Mouse (Mus musculus): ENCODE measurements around the gene Iqck. TPM values are rescaled to one million over a fixed set of nuclear protein-coding genes. Genes with fewer than 3 reads are reported as not detected.

Iqck gene
- total and polyA plus RNA-seq, 3 experiments: 0.39 to 0.68 (median 0.62) TPM

DNA sequence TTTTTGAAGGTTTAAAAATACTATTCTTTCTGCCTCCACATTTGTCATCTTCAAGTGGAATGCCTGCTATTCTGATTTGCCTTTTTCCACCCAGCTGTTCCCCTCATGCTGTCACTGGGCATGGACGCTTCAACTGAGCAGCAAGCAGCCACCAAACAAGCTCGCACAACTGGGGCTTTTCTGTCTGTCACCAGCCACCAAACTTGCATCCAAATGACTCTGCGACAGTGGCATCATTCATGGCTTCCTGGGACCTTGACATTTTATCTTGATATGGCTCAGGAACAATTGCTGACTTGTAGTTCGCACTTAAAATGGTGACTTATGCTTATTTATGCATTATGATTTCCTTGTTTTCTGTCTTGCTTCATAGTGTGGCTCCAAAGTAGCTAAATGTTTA is 29.4 kb downstream of the Iqck start:
- Histone ChIP-seq H3K27ac (ENCODE audit: insufficient read depth, low read depth) (no peak overlapping the region), H3K4me2 (ENCODE audit: insufficient read depth, low read depth, poor library complexity, severe bottlenecking) (no peak overlapping the region), H3K9me3 (replicated peaks; ENCODE audit: low read length) (no peaks in the 10 kb centered on the region), H3K79me2 (replicated peaks; ENCODE audit: control insufficient read depth, extremely low read depth, insufficient read depth, poor library complexity, severe bottlenecking) (no peaks in the 10 kb centered on the region), H3K4me3 (replicated peaks in 1 of 3; ENCODE audit: low read depth in 2 of 3, low read length in 2 of 3, poor library complexity in 1 of 3) (no peak overlapping the region), H3K36me3 (replicated peaks in 1 of 2; ENCODE audit: control insufficient read depth in 1 of 2, insufficient read depth in 1 of 2, low read length in 1 of 2) (no peaks in the 10 kb centered on the region), H3K4me1 (ENCODE audit: control insufficient read depth in 1 of 2, insufficient read depth in 2 of 2) (no peaks in the 10 kb centered on the region), H3K27me3 (replicated peaks) (no peaks in the 10 kb centered on the region), H3K9ac (ENCODE audit: insufficient read depth, low read depth) (no peak overlapping the region)
- dilution Hi-C loops (cut with MboI; ENCODE audit: extremely low pct_ligation_motif_present, extremely low pct_unique_long_range_greater_than_20kb, low sequenced_read_pairs): no loop called here
- TF ChIP-seq POLR2AphosphoS2 (IDR thresholded peaks at IDR 0.05; ENCODE audit: low read depth, low read length): no peak
- TF ChIP-seq SIN3A (IDR thresholded peaks at IDR 0.05; ENCODE audit: low read length): no peak
- no peak for TF ChIP-seq CTCF (conservative IDR thresholded peaks at IDR 0.05 in 1 of 2, IDR thresholded peaks at IDR 0.05 in 1 of 2; ENCODE audit: low read depth in 2 of 2, low read length in 2 of 2)
- TF ChIP-seq RCOR1 (conservative IDR thresholded peaks at IDR 0.05; ENCODE audit: low read depth, low read length): no peak
- no peak for TF ChIP-seq NELFE (IDR thresholded peaks at IDR 0.05; ENCODE audit: low read depth, low read length)
- TF ChIP-seq JUN (IDR thresholded peaks at IDR 0.05; ENCODE audit: insufficient read depth, low read depth, low read length): no peak
- no peak for DNase-seq (ENCODE audit: extremely low read depth)
- in situ Hi-C loops (cut with MboI; ENCODE audit: low pct_ligation_motif_present, low pct_unique_long_range_greater_than_20kb, low sequenced_read_pairs): no loop called here

DNA sequence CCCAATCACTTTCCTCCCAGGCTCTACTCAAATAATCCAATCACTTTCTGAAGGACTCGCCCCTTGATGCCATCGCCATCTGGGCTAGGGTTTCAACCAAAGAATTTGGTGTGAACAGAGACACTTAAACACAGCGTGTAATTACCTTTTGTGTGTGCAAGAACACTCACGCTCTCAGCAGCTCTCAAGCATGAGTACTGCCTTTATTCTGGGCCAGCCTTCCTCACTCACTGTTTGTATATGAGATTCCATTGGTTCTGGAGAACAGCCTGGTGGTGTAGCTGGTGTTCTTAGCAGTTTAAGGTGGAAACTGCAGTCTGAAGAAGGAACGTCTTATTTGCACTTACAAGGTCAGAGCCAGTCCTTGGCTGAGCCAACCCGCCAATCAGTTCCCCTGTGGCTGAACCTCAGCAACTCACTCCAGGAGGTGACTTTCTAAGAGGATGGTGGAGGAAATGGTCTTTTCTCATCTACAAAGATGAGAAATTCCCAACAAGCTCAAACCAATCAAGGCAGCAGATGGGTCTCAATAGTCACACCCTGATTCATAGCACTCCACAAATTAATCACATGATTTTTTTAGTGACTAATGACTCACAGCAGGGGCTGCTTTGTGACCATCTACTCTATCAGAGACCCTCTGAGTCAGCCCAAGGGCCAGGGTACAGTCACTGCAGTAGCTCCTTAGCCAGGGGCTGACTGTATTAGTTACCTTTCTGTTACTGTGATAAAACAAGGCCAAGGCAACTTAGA is 31.9 kb downstream of the Iqck start:
- in situ Hi-C loops (cut with MboI; ENCODE audit: low pct_ligation_motif_present, low pct_unique_long_range_greater_than_20kb, low sequenced_read_pairs): no loop called here
- Histone ChIP-seq H3K27ac (ENCODE audit: insufficient read depth, low read depth) (no peak overlapping the region), H3K4me1 (ENCODE audit: control insufficient read depth in 1 of 2, insufficient read depth in 2 of 2) (no peaks in the 10 kb centered on the region), H3K27me3 (replicated peaks) (no peaks in the 10 kb centered on the region), H3K9ac (ENCODE audit: insufficient read depth, low read depth) (no peak overlapping the region), H3K36me3 (replicated peaks in 1 of 2; ENCODE audit: control insufficient read depth in 1 of 2, insufficient read depth in 1 of 2, low read length in 1 of 2) (no peaks in the 10 kb centered on the region), H3K9me3 (replicated peaks; ENCODE audit: low read length) (no peaks in the 10 kb centered on the region), H3K79me2 (replicated peaks; ENCODE audit: control insufficient read depth, extremely low read depth, insufficient read depth, poor library complexity, severe bottlenecking) (no peaks in the 10 kb centered on the region), H3K4me2 (ENCODE audit: insufficient read depth, low read depth, poor library complexity, severe bottlenecking) (no peak overlapping the region), H3K4me3 (replicated peaks in 1 of 3; ENCODE audit: low read depth in 2 of 3, low read length in 2 of 3, poor library complexity in 1 of 3) (no peak overlapping the region)
- TF ChIP-seq NELFE (IDR thresholded peaks at IDR 0.05; ENCODE audit: low read depth, low read length) (no peak), SIN3A (IDR thresholded peaks at IDR 0.05; ENCODE audit: low read length) (no peak), BHLHE40 (IDR thresholded peaks at IDR 0.05; ENCODE audit: low read depth, low read length) (no peak), ETS1 (conservative IDR thresholded peaks at IDR 0.05; ENCODE audit: low read depth, low read length) (no peak), E2F4 (IDR thresholded peaks at IDR 0.05; ENCODE audit: insufficient replicate concordance, low read depth, low read length) (no peak), MXI1 (IDR thresholded peaks at IDR 0.05; ENCODE audit: low read depth, low read length) (no peak), CHD1 (IDR thresholded peaks at IDR 0.05; ENCODE audit: low read depth, low read length) (no peak), MAFK (IDR thresholded peaks at IDR 0.05; ENCODE audit: insufficient replicate concordance, low read length) (no peak), JUND (conservative IDR thresholded peaks at IDR 0.05; ENCODE audit: low read depth, low read length) (no peak), SMC3 (IDR thresholded peaks at IDR 0.05; ENCODE audit: low read depth, low read length) (no peak)
- dilution Hi-C loops (cut with MboI; ENCODE audit: extremely low pct_ligation_motif_present, extremely low pct_unique_long_range_greater_than_20kb, low sequenced_read_pairs): no loop called here
- DNase-seq (ENCODE audit: extremely low read depth): no peak
